Mouse (Mus musculus) CH12.LX (cell line): ENCODE measurements around the gene Etl4. TPM values are rescaled to one million over a fixed set of nuclear protein-coding genes. Genes with fewer than 3 reads are reported as not detected.

Experiments used
- DNase-seq: peaks from one replicate; pipeline ENCODE4 v3.0.0-alpha.2; 2013; ENCODE audit errors: extremely low read depth
- H3K27ac ChIP-seq: 2 replicates; pipeline ENCODE4 v1.5.1; 2012; ENCODE audit warnings: low read depth, mild to moderate bottlenecking, control low read depth, moderate library complexity; ENCODE audit not compliant: insufficient read depth
- H3K27me3 ChIP-seq: replicated peaks from 2 replicates; pipeline ENCODE3; 2012; ENCODE audit warnings: inconsistent platforms
- H3K36me3 ChIP-seq, 2 experiments: replicated peaks in 1 of 2; 2 replicates each; pipeline versions ENCODE3 to v1.6.1; 2012; ENCODE audit warnings: inconsistent platforms in 1 of 2, low read length in 1 of 2, mild to moderate bottlenecking in 1 of 2, mixed read lengths in 1 of 2, moderate library complexity in 1 of 2; ENCODE audit not compliant: control insufficient read depth in 1 of 2, insufficient read depth in 1 of 2
- H3K4me1 ChIP-seq, 2 experiments: 2 replicates each; pipeline ENCODE4 v1.6.1; 2012; ENCODE audit warnings: inconsistent platforms in 1 of 2, moderate library complexity in 1 of 2; ENCODE audit not compliant: insufficient read depth in 2 of 2, control insufficient read depth in 1 of 2
- H3K4me2 ChIP-seq: 2 replicates; pipeline ENCODE4 v1.6.1; 2012; ENCODE audit warnings: low read depth, mild to moderate bottlenecking, control low read depth; ENCODE audit not compliant: poor library complexity, insufficient read depth, severe bottlenecking
- H3K4me3 ChIP-seq, 3 experiments: fragments of 150-350 bp in 1 of 3; sonication (generic) in 1 of 3; replicated peaks in 1 of 3; 2 replicates each; pipeline versions ENCODE3 to v1.5.1; 2011 to 2012; ENCODE audit warnings: low read depth in 2 of 3, low read length in 2 of 3, mild to moderate bottlenecking in 2 of 3, moderate library complexity in 2 of 3, control low read depth in 1 of 3, improper control_type of control experiment in 1 of 3, inconsistent platforms in 1 of 3, mixed read lengths in 1 of 3; ENCODE audit not compliant: poor library complexity in 1 of 3
- H3K79me2 ChIP-seq: replicated peaks from 2 replicates; pipeline ENCODE4 v1.6.1; 2012; ENCODE audit warnings: mild to moderate bottlenecking, moderate library complexity; ENCODE audit not compliant: control insufficient read depth, poor library complexity, insufficient read depth, severe bottlenecking; ENCODE audit errors: extremely low read depth
- H3K9ac ChIP-seq: 2 replicates; pipeline ENCODE4 v1.6.1; 2012; ENCODE audit warnings: low read depth, mild to moderate bottlenecking, control low read depth, moderate library complexity; ENCODE audit not compliant: insufficient read depth
- H3K9me3 ChIP-seq: replicated peaks from 2 replicates; pipeline ENCODE3; 2012; ENCODE audit warnings: low read length, inconsistent platforms, mixed read lengths
- BHLHE40 ChIP-seq: IDR thresholded peaks from 2 replicates; pipeline ENCODE4 v1.6.1; 2011; ENCODE audit warnings: mild to moderate bottlenecking, low read depth, low read length, improper control_type of control experiment
- CHD1 ChIP-seq: IDR thresholded peaks from 2 replicates; pipeline ENCODE4 v1.6.1; 2012; ENCODE audit warnings: low read depth, low read length, improper control_type of control experiment, inconsistent platforms
- CHD2 ChIP-seq: IDR thresholded peaks from 2 replicates; pipeline ENCODE4 v1.6.1; 2011; ENCODE audit warnings: low read length, improper control_type of control experiment
- CTCF ChIP-seq, 2 experiments: IDR thresholded peaks in 1 of 2; conservative IDR thresholded peaks in 1 of 2; 2 replicates each; pipeline ENCODE4 v1.5.1; 2011 to 2012; ENCODE audit warnings: low read depth in 2 of 2, low read length in 2 of 2, improper control_type of control experiment in 1 of 2, inconsistent platforms in 1 of 2, mild to moderate bottlenecking in 1 of 2, moderate library complexity in 1 of 2
- E2F4 ChIP-seq: IDR thresholded peaks from 2 replicates; pipeline ENCODE4 v1.6.1; 2011; ENCODE audit warnings: low read depth, low read length, improper control_type of control experiment; ENCODE audit not compliant: insufficient replicate concordance
- EP300 ChIP-seq: IDR thresholded peaks from 2 replicates; pipeline ENCODE4 v1.6.1; 2011; ENCODE audit warnings: low read length, improper control_type of control experiment
- GABPA ChIP-seq: IDR thresholded peaks from 2 replicates; pipeline ENCODE4 v1.6.1; 2012; ENCODE audit warnings: low read depth, low read length, improper control_type of control experiment, inconsistent platforms; ENCODE audit not compliant: insufficient replicate concordance
- MAFK ChIP-seq: IDR thresholded peaks from 2 replicates; pipeline ENCODE4 v1.6.1; 2011; ENCODE audit warnings: low read length, improper control_type of control experiment; ENCODE audit not compliant: insufficient replicate concordance
- MAX ChIP-seq: IDR thresholded peaks from 2 replicates; pipeline ENCODE4 v1.6.1; 2011; ENCODE audit warnings: low read length, improper control_type of control experiment
- MXI1 ChIP-seq: IDR thresholded peaks from 2 replicates; pipeline ENCODE4 v1.6.1; 2011; ENCODE audit warnings: mild to moderate bottlenecking, low read depth, low read length, improper control_type of control experiment
- MYC ChIP-seq: IDR thresholded peaks from 2 replicates; pipeline ENCODE4 v1.6.1; 2011; ENCODE audit warnings: low read depth, mild to moderate bottlenecking, improper control_type of control experiment, low read length
- PAX5 ChIP-seq: IDR thresholded peaks from 2 replicates; pipeline ENCODE4 v1.6.1; 2012; ENCODE audit warnings: low read length, inconsistent platforms, mixed read lengths
- UBTF ChIP-seq: IDR thresholded peaks from 2 replicates; pipeline ENCODE4 v1.6.1; 2012; ENCODE audit warnings: low read depth, mild to moderate bottlenecking, inconsistent platforms, low read length, improper control_type of control experiment, moderate library complexity
- USF1 ChIP-seq: IDR thresholded peaks from 2 replicates; pipeline ENCODE4 v1.6.1; 2014; ENCODE audit warnings: low read depth, mild to moderate bottlenecking, inconsistent platforms, low read length, improper control_type of control experiment
- ZMIZ1 ChIP-seq: IDR thresholded peaks from 2 replicates; pipeline ENCODE4 v1.6.1; 2012; ENCODE audit warnings: low read depth, mild to moderate bottlenecking, inconsistent platforms, low read length, improper control_type of control experiment
- dilution Hi-C: fragments of 300-500 bp; cut with MboI; formaldehyde crosslinking; loops from 2 replicates; pipeline ENCODE4 v1.14.3; 2020; ENCODE audit warnings: low sequenced_read_pairs; ENCODE audit not compliant: extremely low pct_unique_long_range_greater_than_20kb, extremely low pct_ligation_motif_present
- in situ Hi-C: fragments of 300-500 bp; cut with MboI; formaldehyde crosslinking; loops from 3 replicates; pipeline ENCODE4 v1.14.3; 2019; ENCODE audit warnings: low sequenced_read_pairs, low pct_ligation_motif_present, low pct_unique_long_range_greater_than_20kb, mixed read lengths
- polyA plus RNA-seq: library from polyadenylated mRNA; unstranded; fragments of >175 nt; gene quantifications from 2 replicates; pipeline ENCODE4 v1.2.1, GENCODE M21; 2012; ENCODE audit warnings: low read depth; ENCODE audit not compliant: insufficient read length
- total RNA-seq, 2 experiments: library from RNA; depleted of rRNA; stranded (reverse); fragments of 300-350 nt in 1 of 2; fragments of >200 nt in 1 of 2; gene quantifications; 2 replicates each; pipeline ENCODE4 v1.2.3; 2012 to 2014

Etl4 gene
- total and polyA plus RNA-seq, 3 experiments = 7.2 to 18.6 (median 11.7) TPM

DNA sequence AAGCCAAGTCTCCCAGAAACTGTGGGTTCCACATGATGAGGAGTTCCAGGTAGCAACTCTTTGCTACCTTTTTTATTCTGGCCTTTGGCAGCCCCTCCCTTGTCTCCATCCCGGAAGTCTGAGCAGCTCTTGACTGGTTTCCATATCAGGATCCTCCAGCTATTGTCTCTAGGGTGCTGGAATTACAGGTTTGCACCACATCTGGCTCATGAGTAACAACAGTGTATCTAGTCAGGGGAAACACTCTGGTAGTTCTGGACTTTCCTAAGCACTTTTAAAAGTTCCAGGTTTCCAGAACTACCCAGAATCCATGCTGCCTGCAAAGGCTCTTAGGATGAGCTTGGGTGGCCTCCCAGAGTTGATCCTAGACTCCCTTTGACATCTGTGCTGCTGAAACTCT, 640.4 kb downstream of the Etl4 start:
- dilution Hi-C loops = no loop called here
- Histone ChIP-seq H3K4me3 (no peak overlapping the region), H3K4me2 (peak overlapping the region; percentile 7; the same call in 1 of the 2 replicates), H3K4me1 (peaks cover 12 to 44% of the 10 kb centered on the region in 2 experiments), H3K36me3 (no peaks in the 10 kb centered on the region), H3K79me2 (no peaks in the 10 kb centered on the region), H3K27me3 (no peaks in the 10 kb centered on the region), H3K27ac (no peak overlapping the region), H3K9ac (peak overlapping the region; percentile 25; the same call in 1 of the 2 replicates), H3K9me3 (no peaks in the 10 kb centered on the region)
- TF ChIP-seq BHLHE40 (no peak), CHD1 (no peak), MYC (no peak), ZMIZ1 (no peak), MXI1 (no peak), CTCF (conservative IDR thresholded peaks at IDR 0.05 in 1 of 2, IDR thresholded peaks at IDR 0.05 in 1 of 2; ENCODE audit: low read depth in 2 of 2, low read length in 2 of 2) (no peak), USF1 (no peak), UBTF (no peak), EP300 (no peak), PAX5 (no peak), MAFK (no peak), GABPA (no peak), E2F4 (no peak)
- no peak for DNase-seq
- in situ Hi-C loops = no loop called here

DNA sequence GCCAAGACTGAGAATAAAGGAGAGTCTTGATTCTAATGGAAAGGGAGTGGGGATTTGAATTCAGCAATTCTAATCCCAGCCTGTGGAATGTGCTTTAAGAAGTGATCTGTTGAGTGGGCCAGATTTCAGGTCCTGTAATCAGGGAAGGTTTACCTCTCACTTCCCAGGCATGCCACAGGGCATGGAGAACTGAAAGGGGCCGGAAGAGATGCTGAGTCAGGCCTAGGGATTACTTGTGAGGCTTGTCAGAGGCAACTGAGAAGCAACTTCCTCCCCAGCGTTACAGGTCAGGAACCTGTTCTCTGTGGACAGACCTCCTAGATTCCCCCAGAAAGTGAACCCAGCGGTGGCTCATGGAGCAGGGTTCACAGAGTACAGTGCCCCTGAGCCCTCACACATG, 646.1 kb downstream of the Etl4 start:
- no peak overlapping the region for H3K9ac ChIP-seq
- dilution Hi-C loops = no loop called here
- peaks cover 8 to 27% of the 10 kb centered on the region in 2 experiments for H3K4me1 ChIP-seq
- H3K79me2 ChIP-seq = no peaks in the 10 kb centered on the region
- no peak for TF ChIP-seq USF1
- no peak for TF ChIP-seq BHLHE40
- in situ Hi-C loops = loop anchor here (5.0 kb wide), 1 partner anchor 33 kb away; no protein-coding TSS in a partner anchor
- H3K36me3 ChIP-seq = no peaks in the 10 kb centered on the region
- H3K9me3 ChIP-seq = no peaks in the 10 kb centered on the region
- H3K4me2 ChIP-seq = no peak overlapping the region
- no peak overlapping the region for H3K27ac ChIP-seq
- H3K27me3 ChIP-seq = no peaks in the 10 kb centered on the region
- no peak for DNase-seq
- no peak overlapping the region for H3K4me3 ChIP-seq

DNA sequence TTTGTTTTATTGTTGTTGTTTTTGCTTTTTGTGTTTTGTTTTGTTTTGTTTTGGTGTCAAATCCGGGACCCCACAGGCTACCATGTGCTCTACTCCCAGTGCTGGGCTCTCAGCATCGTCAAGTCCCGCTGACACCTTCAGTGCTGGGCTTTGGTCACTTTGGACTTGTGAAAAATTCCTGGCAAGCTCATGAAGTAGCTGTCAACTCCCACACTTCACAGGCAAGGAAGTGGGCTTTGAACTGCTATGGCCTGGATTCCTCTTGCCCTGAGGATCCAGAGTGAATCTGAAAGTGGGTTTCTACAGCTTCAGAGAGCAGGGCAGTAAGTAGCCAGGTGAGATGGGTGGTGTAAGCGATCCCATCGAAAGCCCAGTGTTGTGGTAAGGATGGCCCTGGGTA, 649.5 kb downstream of the Etl4 start:
- dilution Hi-C loops = no loop called here

More for the DNA sequence above, 649.5 kb downstream of the Etl4 start:
- H3K9me3 ChIP-seq = no peaks in the 10 kb centered on the region
- peak overlapping the region; percentile 11; the same call in 1 of the 2 replicates for H3K27ac ChIP-seq
- H3K9ac ChIP-seq = peak overlapping the region; percentile 20; the same call in 1 of the 2 replicates
- H3K4me2 ChIP-seq = peak overlapping the region; percentile 62; the same call in 1 of the 2 replicates
- TF ChIP-seq CHD2 (0 out of 2 replicates have a peak, but pooled peaks have one; percentile 5), MAX (no peak), MXI1 (0 out of 2 replicates have a peak, but pooled peaks have one; percentile 11)
- H3K79me2 ChIP-seq = peaks cover 7% of the 10 kb centered on the region; the same call in 1 of the 2 replicates
- no peak overlapping the region for H3K4me3 ChIP-seq
- peaks cover 0 to 5% of the 10 kb centered on the region in 2 experiments for H3K36me3 ChIP-seq
- no peaks in the 10 kb centered on the region for H3K27me3 ChIP-seq
- H3K4me1 ChIP-seq = peaks cover 6 to 44% of the 10 kb centered on the region in 2 experiments; a peak in 3 of 4 replicates
- in situ Hi-C loops = loop anchor here (5.0 kb wide), 1 partner anchor 37 kb away; no protein-coding TSS in a partner anchor
- DNase-seq = no peak
